Mouse (Mus musculus): ENCODE results near the gene Cyfip1. TPM values are rescaled to one million over a fixed set of nuclear protein-coding genes. Genes with fewer than 3 reads are reported as not detected.

Cyfip1 gene
- total and polyA plus RNA-seq, 2 experiments from 2014 or later: 31.8 to 36.3 TPM

GRCm38 (mm10) chr7:55981511-55981910 lies 140.0 kb downstream of the Cyfip1 start:
- Histone ChIP-seq H3K36me3 (replicated peaks; ENCODE audit: control insufficient read depth, insufficient read depth, low read length) (0 out of 2 replicates have a peak, but pooled peaks cover 4% of the 10 kb centered on the region), H3K9me3 (replicated peaks; ENCODE audit: control insufficient read depth, low read length) (no peaks in the 10 kb centered on the region), H3K27ac (ENCODE audit: low read depth) (no peak overlapping the region), H3K27me3 (ENCODE audit: control insufficient read depth, insufficient read depth, low read length) (no peaks in the 10 kb centered on the region), H3K4me1 (ENCODE audit: control insufficient read depth, insufficient read depth) (no peaks in the 10 kb centered on the region), H3K9ac (replicated peaks; ENCODE audit: low read depth, low read length) (no peak overlapping the region), H3K4me2 (ENCODE audit: low read depth, low read length) (no peak overlapping the region), H3K4me3 (ENCODE audit: low read depth, low read length) (no peak overlapping the region)
- DNase-seq (ENCODE audit: low spot score) (no peak), ATAC-seq (ENCODE audit: insufficient read depth, low read depth) (no peak)
- TF ChIP-seq EP300 (IDR thresholded peaks at IDR 0.05; ENCODE audit: low read depth): no peak
- no peak for TF ChIP-seq CTCF (IDR thresholded peaks at IDR 0.05; ENCODE audit: low read depth)
- 85% methylated on average over 2 of the region's 2 CpGs for WGBS

Other genes starting within 250 kb of the Cyfip1 start
- not detected in 2 replicates for gene Siglech, start 73.6 kb upstream of the Cyfip1 start, total RNA-seq (2014; rRNA removed; ENCODE audit: low replicate concordance)
- gene Siglech, start 73.6 kb upstream of the Cyfip1 start, polyA plus RNA-seq (2015; fragmentation: Nextera tagmentation; extraction: Ambion mirVana): 0.15 TPM in 1 of 2 replicates, not detected in the other
- 23.8 and 34.7 TPM in 2 replicates for gene Tubgcp5, start 47.6 kb upstream of the Cyfip1 start, total RNA-seq (2014; rRNA removed; ENCODE audit: low replicate concordance)
- gene Tubgcp5, start 47.6 kb upstream of the Cyfip1 start, polyA plus RNA-seq (2015; fragmentation: Nextera tagmentation; extraction: Ambion mirVana): 8.5 and 9.2 TPM in 2 replicates
- 28.9 and 40.0 TPM in 2 replicates for gene Nipa2, start 120.7 kb downstream of the Cyfip1 start, total RNA-seq (2014; rRNA removed; ENCODE audit: low replicate concordance)
- gene Nipa2, start 120.7 kb downstream of the Cyfip1 start, polyA plus RNA-seq (2015; fragmentation: Nextera tagmentation; extraction: Ambion mirVana): 30.4 and 32.2 TPM in 2 replicates
- gene Nipa1, start 178.2 kb downstream of the Cyfip1 start, total RNA-seq (2014; rRNA removed; ENCODE audit: low replicate concordance): 1.5 and 2.5 TPM in 2 replicates
- gene Nipa1, start 178.2 kb downstream of the Cyfip1 start, polyA plus RNA-seq (2015; fragmentation: Nextera tagmentation; extraction: Ambion mirVana): 3.0 and 3.1 TPM in 2 replicates
- gene Herc2, start 208.5 kb downstream of the Cyfip1 start, total RNA-seq (2014; rRNA removed; ENCODE audit: low replicate concordance): 21.6 and 37.1 TPM in 2 replicates
- 11.0 and 13.0 TPM in 2 replicates for gene Herc2, start 208.5 kb downstream of the Cyfip1 start, polyA plus RNA-seq (2015; fragmentation: Nextera tagmentation; extraction: Ambion mirVana)

All from heart, postnatal 0 days (tissue).